Mouse (Mus musculus): Measurements from ENCODE around the gene Utp20.

DNA sequence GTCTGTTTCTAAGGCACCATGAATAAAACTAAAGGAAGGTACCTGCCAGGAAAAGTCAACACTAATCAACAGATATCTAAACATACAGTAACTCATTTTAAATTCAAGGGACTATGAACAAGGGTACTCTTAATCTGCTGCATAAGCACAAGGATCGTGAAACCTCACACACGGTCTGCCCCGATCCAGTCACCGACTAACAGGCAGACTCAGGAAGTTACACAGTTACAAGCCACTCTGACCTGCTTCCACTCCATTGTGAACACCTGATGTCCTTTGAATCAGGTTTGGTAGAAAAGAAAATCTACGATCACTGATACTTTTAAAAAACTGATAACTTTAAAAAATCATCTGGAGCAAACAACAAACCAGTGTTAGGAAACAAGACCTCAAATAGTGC is 42.7 kb downstream of the Utp20 start:
- TF ChIP-seq CTCF (IDR thresholded peaks at IDR 0.05; ENCODE audit: control insufficient read depth, insufficient read depth, insufficient read length), result no peak
- TF ChIP-seq USF1 (IDR thresholded peaks at IDR 0.05; ENCODE audit: low read depth), result no peak
- TF ChIP-seq MYOG (IDR thresholded peaks at IDR 0.05; ENCODE audit: control insufficient read depth, extremely low read depth, insufficient read length), result no peak
